Mouse (Mus musculus) lung, embryonic 15.5 days (tissue): ENCODE data around the gene Fut7. TPM values are rescaled to one million over a fixed set of nuclear protein-coding genes. Genes with fewer than 3 reads are reported as not detected.

Experiments
- ATAC-seq: fragments of 200-750 bp; cut with Nextera tagmentation; 2 replicates; pipeline ENCODE4 v1.8.0; 2017; ENCODE audit warnings: moderate number of reproducible peaks, borderline replicate concordance; ENCODE audit not compliant: low FRiP score, low TSS enrichment; ENCODE audit errors: extremely low read depth
- H3K27ac ChIP-seq: fragments of 300-500 bp; sonication (generic); 2 replicates; pipeline ENCODE4 v1.5.1; 2015; ENCODE audit warnings: moderate library complexity, mild to moderate bottlenecking, inconsistent platforms
- H3K27me3 ChIP-seq: fragments of 300-500 bp; sonication (generic); 2 replicates; pipeline ENCODE4 v1.6.1; 2015; ENCODE audit warnings: inconsistent platforms
- H3K36me3 ChIP-seq: fragments of 300-500 bp; sonication (generic); 2 replicates; pipeline ENCODE4 v1.6.1; 2015; ENCODE audit warnings: inconsistent platforms
- H3K4me1 ChIP-seq: fragments of 300-500 bp; sonication (generic); 2 replicates; pipeline ENCODE4 v1.6.1; 2015; ENCODE audit warnings: inconsistent platforms
- H3K4me2 ChIP-seq: fragments of 300-500 bp; sonication (generic); 2 replicates; pipeline ENCODE4 v1.6.1; 2015; ENCODE audit warnings: inconsistent platforms, mild to moderate bottlenecking, moderate library complexity
- H3K4me3 ChIP-seq: fragments of 300-500 bp; sonication (generic); 2 replicates; pipeline ENCODE4 v1.5.1; 2015; ENCODE audit warnings: mild to moderate bottlenecking, inconsistent platforms
- H3K9ac ChIP-seq: fragments of 300-500 bp; sonication (generic); 2 replicates; pipeline ENCODE4 v1.6.1; 2015; ENCODE audit warnings: inconsistent platforms
- H3K9me3 ChIP-seq: fragments of 300-500 bp; sonication (generic); 2 replicates; pipeline ENCODE4 v1.6.1; 2016; ENCODE audit warnings: inconsistent platforms
- WGBS: fragments of 180-500 bp; shearing (Covaris S2); methylation state at CpG from one replicate; pipeline ENCODE4 v1.1.7; 2015; 5-methylcytosine and 5-hydroxymethylcytosine counted together
- microRNA-seq: library from miRNA; unstranded; fragments of <30 nt; microRNA quantifications from one replicate; pipeline ENCODE4, GENCODE M21; 2016
- polyA plus RNA-seq: library from polyadenylated mRNA; unstranded; fragments of >200 nt; fragmentation: Nextera tagmentation; extraction: Ambion mirVana; gene quantifications from 2 replicates; pipeline ENCODE4 v1.2.1, GENCODE M21; 2015

The Fut7 gene
- polyA plus RNA-seq, 1 experiment from 2014 or later, result 0.11 TPM

- Histone ChIP-seq H3K4me2 (no peak overlapping the region), H3K27ac (no peak overlapping the region; the same call in 1 of the 2 replicates), H3K36me3 (no peaks in the 10 kb centered on the region), H3K9ac (no peak overlapping the region), H3K27me3 (no peaks in the 10 kb centered on the region), H3K4me1 (peaks cover 23% of the 10 kb centered on the region), H3K9me3 (no peaks in the 10 kb centered on the region), H3K4me3 (no peak overlapping the region)
- 47% methylated on average over 10 of the region's 10 CpGs for WGBS
- no peak for ATAC-seq
Measured at GRCm38 (mm10) chr2:25465816-25466635, 43.0 kb downstream of the Fut7 start.

GRCm38 (mm10) chr2:25467606-25468303 is 44.7 kb downstream of the Fut7 start:
- no peak overlapping the region for H3K9ac ChIP-seq
- 66% methylated on average over 14 of the region's 14 CpGs for WGBS
- no peaks in the 10 kb centered on the region for H3K9me3 ChIP-seq
- H3K27me3 ChIP-seq, result no peaks in the 10 kb centered on the region
- no peak overlapping the region for H3K4me2 ChIP-seq
- no peak overlapping the region for H3K27ac ChIP-seq
- ATAC-seq, result no peak
- H3K36me3 ChIP-seq, result no peaks in the 10 kb centered on the region
- peaks cover 15% of the 10 kb centered on the region; the same call in 1 of the 2 replicates for H3K4me1 ChIP-seq
- H3K4me3 ChIP-seq, result no peak overlapping the region

GRCm38 (mm10) chr2:25468962-25469915 is 46.2 kb downstream of the Fut7 start:
- no peak overlapping the region for H3K9ac ChIP-seq
- no peak overlapping the region for H3K4me3 ChIP-seq
- H3K4me1 ChIP-seq, result peaks cover 15% of the 10 kb centered on the region; the same call in 1 of the 2 replicates
- H3K9me3 ChIP-seq, result no peaks in the 10 kb centered on the region
- H3K4me2 ChIP-seq, result no peak overlapping the region
- no peaks in the 10 kb centered on the region for H3K36me3 ChIP-seq
- WGBS, result 63% methylated on average over 10 of the region's 10 CpGs
- ATAC-seq, result peak; percentile 36; the same call in 1 of the 2 replicates
- H3K27me3 ChIP-seq, result no peaks in the 10 kb centered on the region
- peak overlapping the region; percentile 25 for H3K27ac ChIP-seq

GRCm38 (mm10) chr2:25469969-25470368 is 46.9 kb downstream of the Fut7 start, which contains the start of gene Ptgds:
TSS of gene Ptgds (minus strand) at chr2:25470046.
- Histone ChIP-seq H3K36me3 (no peaks in the 10 kb centered on the region), H3K9me3 (no peaks in the 10 kb centered on the region), H3K9ac (no peak within 1 kb of the TSS), H3K27ac (peak within 1 kb of the TSS; percentile 25), H3K4me1 (peaks cover 15% of the 10 kb centered on the region; the same call in 1 of the 2 replicates), H3K4me2 (no peak within 1 kb of the TSS), H3K27me3 (no peaks in the 10 kb centered on the region), H3K4me3 (no peak within 1 kb of the TSS)
- ATAC-seq, result no peak
- WGBS, result 33% methylated on average over 6 of the region's 6 CpGs

- WGBS, result 50% methylated on average over 2 of the region's 2 CpGs
- ATAC-seq, result no peak
Measured at GRCm38 (mm10) chr2:25472550-25472949, 49.5 kb downstream of the Fut7 start.

More at GRCm38 (mm10) chr2:25472550-25472949, 49.5 kb downstream of the Fut7 start:
- Histone ChIP-seq H3K9me3 (no peaks in the 10 kb centered on the region), H3K27me3 (no peaks in the 10 kb centered on the region), H3K4me2 (no peak overlapping the region), H3K4me3 (no peak overlapping the region), H3K9ac (no peak overlapping the region), H3K4me1 (peaks cover 15% of the 10 kb centered on the region; the same call in 1 of the 2 replicates), H3K27ac (no peak overlapping the region), H3K36me3 (no peaks in the 10 kb centered on the region)

Small RNA genes within 50 kb of the gene (microRNA-seq; reads per million reads assigned to microRNA genes)
- not detected for gene Mir3087

Other genes with a start within 250 kb of the Fut7 start
- 15.7 and 16.0 TPM in 2 replicates for gene Nrarp, start 242.5 kb upstream of the Fut7 start, polyA plus RNA-seq
- 8.8 and 11.7 TPM in 2 replicates for gene Tor4a, start 226.4 kb upstream of the Fut7 start, polyA plus RNA-seq
- 121 and 122 TPM in 2 replicates for gene Nelfb, start 211.8 kb upstream of the Fut7 start, polyA plus RNA-seq
- not detected in 2 replicates for gene Stpg3, start 208.6 kb upstream of the Fut7 start, polyA plus RNA-seq
- 0.69 and 1.4 TPM in 2 replicates for gene Fam166a, start 204.5 kb upstream of the Fut7 start, polyA plus RNA-seq
- 704 and 709 TPM in 2 replicates for gene Tubb4b, start 198.6 kb upstream of the Fut7 start, polyA plus RNA-seq
- not detected in 2 replicates for gene Slc34a3, start 188.9 kb upstream of the Fut7 start, polyA plus RNA-seq
- not detected in 2 replicates for gene Rnf224, start 186.5 kb upstream of the Fut7 start, polyA plus RNA-seq
- gene Rnf208, start 181.0 kb upstream of the Fut7 start, polyA plus RNA-seq, result 8.9 and 9.9 TPM in 2 replicates
- 0.19 and 0.35 TPM in 2 replicates for gene Cysrt1, start 180.8 kb upstream of the Fut7 start, polyA plus RNA-seq
- gene AL732309.1, start 176.4 kb upstream of the Fut7 start, polyA plus RNA-seq, result 3.5 and 5.0 TPM in 2 replicates
- gene Tmem203, start 167.8 kb upstream of the Fut7 start, polyA plus RNA-seq, result 24.4 and 24.5 TPM in 2 replicates
- 6.7 and 8.7 TPM in 2 replicates for gene Tprn, start 160.6 kb upstream of the Fut7 start, polyA plus RNA-seq
- 229 and 239 TPM in 2 replicates for gene Ssna1, start 150.8 kb upstream of the Fut7 start, polyA plus RNA-seq
- 132 and 136 TPM in 2 replicates for gene Anapc2, start 150.8 kb upstream of the Fut7 start, polyA plus RNA-seq
- gene Tmem210, start 135.1 kb upstream of the Fut7 start, polyA plus RNA-seq, result not detected in 2 replicates
- gene Lrrc26, start 133.4 kb upstream of the Fut7 start, polyA plus RNA-seq, result 3.4 and 4.5 TPM in 2 replicates
- 0.45 and 0.48 TPM in 2 replicates for gene Grin1, start 104.1 kb upstream of the Fut7 start, polyA plus RNA-seq
- 48.8 and 52.0 TPM in 2 replicates for gene Man1b1, start 90.9 kb upstream of the Fut7 start, polyA plus RNA-seq
- 14.5 and 14.9 TPM in 2 replicates for gene Dpp7, start 66.9 kb upstream of the Fut7 start, polyA plus RNA-seq
- 16.4 and 20.5 TPM in 2 replicates for gene Uap1l1, start 57.6 kb upstream of the Fut7 start, polyA plus RNA-seq
- 42.2 and 45.2 TPM in 2 replicates for gene Sapcd2, start 50.9 kb upstream of the Fut7 start, polyA plus RNA-seq
- gene Entpd2, start 27.4 kb upstream of the Fut7 start, polyA plus RNA-seq, result 2.1 and 3.6 TPM in 2 replicates
- 27.5 and 28.7 TPM in 2 replicates for gene Npdc1, start 23.9 kb upstream of the Fut7 start, polyA plus RNA-seq
- gene Abca2, start 5.4 kb downstream of the Fut7 start, polyA plus RNA-seq, result 4.5 and 4.8 TPM in 2 replicates
- 77.9 and 90.3 TPM in 2 replicates for gene Clic3, start 33.6 kb downstream of the Fut7 start, polyA plus RNA-seq
- gene Paxx, start 37.8 kb downstream of the Fut7 start, polyA plus RNA-seq, result 31.5 and 37.0 TPM in 2 replicates
- gene Ptgds, start 46.8 kb downstream of the Fut7 start, polyA plus RNA-seq, result 10.2 and 24.3 TPM in 2 replicates
- not detected in 2 replicates for gene Lcn12, start 70.6 kb downstream of the Fut7 start, polyA plus RNA-seq
- gene Fbxw5, start 77.5 kb downstream of the Fut7 start, polyA plus RNA-seq, result 72.8 and 76.2 TPM in 2 replicates
- gene C8g, start 78.5 kb downstream of the Fut7 start, polyA plus RNA-seq, result 5.8 and 6.6 TPM in 2 replicates
- gene Traf2, start 123.7 kb downstream of the Fut7 start, polyA plus RNA-seq, result 37.1 and 41.3 TPM in 2 replicates
- gene Edf1, start 134.6 kb downstream of the Fut7 start, polyA plus RNA-seq, result 311 and 323 TPM in 2 replicates
- 4.5 and 7.1 TPM in 2 replicates for gene Mamdc4, start 151.6 kb downstream of the Fut7 start, polyA plus RNA-seq
- 163 and 177 TPM in 2 replicates for gene Phpt1, start 152.0 kb downstream of the Fut7 start, polyA plus RNA-seq
- 0.09 TPM in 1 of 2 replicates, not detected in the other for gene Ajm1, start 158.5 kb downstream of the Fut7 start, polyA plus RNA-seq
- gene Rabl6, start 185.3 kb downstream of the Fut7 start, polyA plus RNA-seq, result 74.0 and 75.2 TPM in 2 replicates
- gene Ccdc183, start 194.4 kb downstream of the Fut7 start, polyA plus RNA-seq, result 0.17 and 0.45 TPM in 2 replicates
- gene Tmem141, start 198.7 kb downstream of the Fut7 start, polyA plus RNA-seq, result 26.8 and 27.2 TPM in 2 replicates
- 2.4 and 3.6 TPM in 2 replicates for gene Fcna, start 204.8 kb downstream of the Fut7 start, polyA plus RNA-seq
- 0.26 and 0.40 TPM in 2 replicates for gene Lcn8, start 229.9 kb downstream of the Fut7 start, polyA plus RNA-seq
- gene Lcn5, start 234.7 kb downstream of the Fut7 start, polyA plus RNA-seq, result not detected in 2 replicates